Mouse (Mus musculus) brown adipose tissue, adult 24 weeks (tissue): ENCODE results near the gene Manea. TPM values are rescaled to one million over a fixed set of nuclear protein-coding genes. Genes with fewer than 3 reads are reported as not detected.
A peak's percentile ranks its signal among the peaks of the same experiment; 100 is the strongest.
"Not testable (repeated sequence)": the region's sequence is repeated elsewhere in the genome, so short reads cannot be mapped to it uniquely, and the experiment has no call there.

Experiments
- H3K27ac ChIP-seq: fragments of 200-500 bp; replicated peaks from 2 replicates; pipeline ENCODE4 v1.5.1; 2012; ENCODE audit warnings: low read depth, mild to moderate bottlenecking, low read length
- H3K4me1 ChIP-seq: fragments of 200-500 bp; 2 replicates; pipeline ENCODE4 v1.6.1; 2012; ENCODE audit warnings: low read length, mixed read lengths; ENCODE audit not compliant: control insufficient read depth, insufficient read depth, insufficient read length
- H3K4me3 ChIP-seq: fragments of 200-500 bp; 2 replicates; pipeline ENCODE4 v1.5.1; 2012; ENCODE audit warnings: low read depth, mild to moderate bottlenecking, low read length, moderate library complexity; ENCODE audit not compliant: insufficient read depth
- polyA plus RNA-seq: library from polyadenylated mRNA; stranded (reverse); fragments of >200 nt; gene quantifications from 2 replicates; pipeline ENCODE4 v1.2.4, GENCODE M21; 2012; ENCODE audit not compliant: missing spikeins, insufficient read depth, insufficient read length

The Manea gene
- polyA plus RNA-seq: 15.3 and 15.9 TPM in 2 replicates

- H3K4me3 ChIP-seq: peak within 1 kb of the TSS; percentile 98
- peak within 1 kb of the TSS; percentile 91 for H3K27ac ChIP-seq
- H3K4me1 ChIP-seq: peaks cover 3% of the 10 kb centered on the region; the same call in 1 of the 2 replicates
Measured at GRCm38 (mm10) chr4:26346443-26347106, at the start of gene Manea. Manea (minus strand) TSS chr4:26346891.

- H3K4me1 ChIP-seq: no peaks in the 10 kb centered on the region
- H3K4me3 ChIP-seq: no peak overlapping the region
- H3K27ac ChIP-seq: no peak overlapping the region
Measured at GRCm38 (mm10) chr4:26354616-26355015, 7.9 kb upstream of the Manea start.

GRCm38 (mm10) chr4:26353643-26354231 lies 7.0 kb upstream of the Manea start:
- Histone ChIP-seq H3K4me3 (no peak overlapping the region), H3K4me1 (no peaks in the 10 kb centered on the region), H3K27ac (no peak overlapping the region)

- Histone ChIP-seq H3K4me1 (peaks cover 3% of the 10 kb centered on the region; the same call in 1 of the 2 replicates), H3K27ac (no peak overlapping the region), H3K4me3 (no peak overlapping the region)
Measured at GRCm38 (mm10) chr4:26347239-26347638, 548 bp upstream of the Manea start.

GRCm38 (mm10) chr4:26345741-26346442 lies 799 bp downstream of the Manea start:
- peak overlapping the region; percentile 91 for H3K27ac ChIP-seq
- peak overlapping the region; percentile 98 for H3K4me3 ChIP-seq
- peaks cover 3% of the 10 kb centered on the region; the same call in 1 of the 2 replicates for H3K4me1 ChIP-seq

GRCm38 (mm10) chr4:26345080-26345479 lies 1.6 kb downstream of the Manea start:
- Histone ChIP-seq H3K4me3 (no peak overlapping the region), H3K4me1 (peaks cover 3% of the 10 kb centered on the region; the same call in 1 of the 2 replicates), H3K27ac (no peak overlapping the region)

GRCm38 (mm10) chr4:26342346-26342745 lies 4.3 kb downstream of the Manea start:
- Histone ChIP-seq H3K27ac (no peak overlapping the region), H3K4me3 (no peak overlapping the region), H3K4me1 (peaks cover 5% of the 10 kb centered on the region)

- no peak overlapping the region for H3K4me3 ChIP-seq
- H3K4me1 ChIP-seq: peaks cover 5% of the 10 kb centered on the region; the same call in 1 of the 2 replicates
- no peak overlapping the region for H3K27ac ChIP-seq
Measured at GRCm38 (mm10) chr4:26338604-26339003, 8.1 kb downstream of the Manea start.

- Histone ChIP-seq H3K4me1 (peaks cover 2% of the 10 kb centered on the region; the same call in 1 of the 2 replicates), H3K4me3 (no peak overlapping the region), H3K27ac (no peak overlapping the region)
Measured at GRCm38 (mm10) chr4:26336563-26336962, 10.1 kb downstream of the Manea start.

- H3K4me1 ChIP-seq, H3K27ac ChIP-seq, H3K4me3 ChIP-seq: not testable (repeated sequence)
Measured at GRCm38 (mm10) chr4:26304731-26305130, 42.0 kb downstream of the Manea start.

GRCm38 (mm10) chr4:26277112-26277716 lies 69.5 kb downstream of the Manea start:
- Histone ChIP-seq H3K4me1 (no peaks in the 10 kb centered on the region), H3K27ac (no peak overlapping the region), H3K4me3 (no peak overlapping the region)

GRCm38 (mm10) chr4:26276264-26276663 lies 70.4 kb downstream of the Manea start:
- H3K27ac ChIP-seq: no peak overlapping the region
- H3K4me3 ChIP-seq: no peak overlapping the region
- H3K4me1 ChIP-seq: no peaks in the 10 kb centered on the region

- no peak overlapping the region for H3K4me3 ChIP-seq
- no peak overlapping the region for H3K27ac ChIP-seq
- H3K4me1 ChIP-seq: no peaks in the 10 kb centered on the region
Measured at GRCm38 (mm10) chr4:26275769-26276168, 70.9 kb downstream of the Manea start.
